Mouse (Mus musculus): ENCODE data around the gene Cdk9.
A peak's percentile ranks its signal among the peaks of the same experiment; 100 is the strongest.

Cdk9 gene

DNA sequence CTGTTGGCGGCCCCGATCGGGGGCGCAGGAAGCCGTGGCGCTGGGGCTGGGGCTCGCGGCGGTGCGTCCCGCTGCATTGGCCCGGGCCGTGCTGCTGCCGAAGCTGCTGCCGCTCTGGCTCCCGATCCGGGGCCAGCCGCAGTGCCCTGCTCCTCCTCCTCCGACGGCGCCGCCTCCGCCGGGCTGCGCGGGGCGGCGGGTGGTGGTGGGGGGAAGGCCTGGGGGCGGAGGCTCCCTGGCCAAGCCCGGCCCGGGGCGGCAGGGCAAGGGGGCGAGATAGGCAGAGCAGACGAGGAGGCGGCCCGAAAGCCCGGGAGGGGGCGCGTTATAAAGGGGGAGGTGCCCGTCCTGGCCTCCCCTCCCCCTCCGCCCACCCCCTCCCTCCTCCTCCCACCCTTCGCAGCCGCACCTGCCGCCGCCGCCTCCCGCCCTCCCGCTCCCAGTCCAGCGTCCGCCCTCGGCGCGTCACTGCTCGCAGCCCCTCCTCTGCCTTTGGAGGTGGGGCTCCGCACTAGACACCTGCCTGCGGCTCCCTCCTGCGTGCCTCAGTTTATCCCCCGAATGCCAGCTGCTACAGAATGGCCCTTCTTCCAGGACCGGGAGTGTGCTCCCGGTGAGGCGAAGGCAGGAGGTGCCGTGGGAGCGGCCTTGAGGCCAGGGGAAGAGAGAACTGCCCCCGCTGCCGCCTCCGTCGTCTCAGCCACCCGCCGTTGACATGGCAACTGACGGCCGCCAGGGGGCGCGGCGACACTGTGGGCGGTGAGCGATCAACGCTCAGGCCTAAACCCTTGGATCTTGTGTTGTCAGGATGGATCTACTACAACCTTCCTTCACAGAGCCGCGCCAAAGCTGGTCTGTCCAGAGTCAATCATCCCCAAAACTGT is at the start of gene Cdk9:
Cdk9 (minus strand) TSS at position 143 of the 884 bp plus-strand sequence.
- DNase-seq (ENCODE audit: low spot score), result peak; percentile 93

- DNase-seq (ENCODE audit: low spot score), result no peak
Observed at GRCm38 (mm10) chr2:32761859-32762258, 49.0 kb upstream of the Cdk9 start.

DNA sequence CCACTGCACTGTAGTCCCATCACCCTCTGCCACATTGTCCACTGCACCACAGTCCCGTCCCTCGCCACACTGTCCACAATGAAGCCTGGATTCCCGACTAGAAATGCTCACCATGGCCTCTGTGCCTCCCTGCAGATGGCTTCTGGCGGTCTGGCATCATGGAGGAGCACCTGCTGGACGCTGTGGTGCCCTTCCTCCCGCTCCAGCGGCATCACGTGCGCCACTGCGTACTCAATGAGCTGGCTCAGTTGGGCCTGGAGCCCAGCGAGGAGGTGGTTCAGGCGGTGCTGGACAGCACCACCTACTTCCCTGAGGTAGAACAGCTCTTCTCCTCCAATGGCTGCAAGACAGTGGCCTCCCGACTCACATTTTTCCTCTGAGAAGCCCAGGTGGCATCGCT is 48.5 kb upstream of the Cdk9 start:
- DNase-seq (ENCODE audit: low spot score), result no peak

DNA sequence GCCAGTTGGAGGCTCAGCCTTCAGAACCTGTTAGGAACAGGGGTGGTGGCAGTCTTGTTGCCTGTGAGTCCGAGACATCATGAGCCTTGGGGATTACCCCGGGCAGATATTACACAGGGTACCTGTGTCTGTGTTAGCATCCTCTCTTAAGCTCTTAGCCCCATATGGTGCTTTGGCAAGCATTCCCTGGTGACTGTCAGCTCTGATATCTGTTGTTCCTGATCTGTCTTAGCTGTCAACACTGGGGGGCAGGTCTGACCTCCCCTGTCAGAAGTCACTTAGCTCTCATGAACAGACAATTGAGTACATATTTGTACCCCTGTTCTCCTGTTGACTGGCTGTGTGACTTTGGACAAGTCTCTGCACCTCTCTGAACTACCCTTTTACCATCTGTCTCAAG is 46.1 kb upstream of the Cdk9 start:
- no peak for DNase-seq (ENCODE audit: low spot score)

GRCm38 (mm10) chr2:32758503-32758902 is 45.6 kb upstream of the Cdk9 start:
- DNase-seq (ENCODE audit: low spot score), result no peak

DNA sequence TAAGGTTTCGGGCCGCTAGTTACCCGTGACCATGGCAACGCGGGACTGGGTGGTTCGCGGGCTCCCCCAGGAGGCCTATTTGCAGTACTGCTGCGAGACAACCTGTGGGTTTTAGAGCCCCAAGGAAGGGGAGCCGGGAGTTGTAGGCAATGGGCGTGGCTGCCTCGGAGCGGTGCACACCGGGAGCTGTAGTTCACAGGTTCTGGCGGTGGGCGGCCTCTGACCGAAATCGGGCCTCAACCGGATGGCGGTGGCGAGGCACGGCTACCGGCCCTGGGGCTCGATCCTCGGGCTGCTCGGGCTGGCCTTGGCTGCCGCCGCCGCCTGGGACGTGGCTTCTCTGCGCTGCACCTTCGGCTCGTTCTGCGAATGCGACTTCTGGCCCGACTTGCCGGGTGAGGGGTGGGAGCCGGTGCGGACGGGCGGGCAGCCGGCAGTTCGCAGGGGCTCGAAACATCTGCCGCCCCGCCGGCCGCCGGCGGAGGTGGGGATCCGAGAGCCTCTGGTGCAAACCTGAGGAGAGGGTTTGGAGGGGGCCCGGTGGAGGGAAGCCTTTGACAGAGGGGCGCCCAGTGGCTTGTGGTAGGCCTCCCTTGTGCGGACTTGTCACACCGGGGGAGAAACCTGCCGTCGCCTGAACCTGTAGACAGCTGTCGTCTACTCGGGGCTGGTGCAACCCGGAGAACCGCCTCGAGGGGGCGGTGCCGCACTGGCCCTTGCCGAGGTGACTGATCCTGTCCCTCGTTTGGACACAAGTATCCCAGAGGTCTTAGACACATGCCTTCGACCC is 44.4 kb upstream of the Cdk9 start, which contains the start of gene Tor2a:
Tor2a (plus strand) TSS at position 179 of the 790 bp plus-strand sequence.
- peak; percentile 99 for DNase-seq (ENCODE audit: low spot score)

DNA sequence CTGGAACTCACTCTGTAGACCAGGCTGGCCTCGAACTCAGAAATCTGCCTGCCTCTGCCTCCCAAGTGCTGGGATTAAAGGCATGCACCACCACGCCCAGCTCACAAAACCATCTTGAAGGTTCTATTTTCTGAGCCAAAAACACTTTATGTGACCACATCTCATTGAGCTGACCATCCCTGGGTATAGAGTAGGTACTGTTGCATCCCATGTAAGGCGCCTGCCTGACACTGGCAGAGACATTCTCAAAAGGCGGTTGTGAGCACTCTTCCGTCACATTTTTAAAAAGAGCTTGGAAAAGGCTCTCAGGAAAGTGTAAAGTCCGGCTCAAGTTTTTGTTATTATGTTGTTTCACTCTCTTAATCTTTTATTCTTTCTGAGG is 43.8 kb upstream of the Cdk9 start:
- DNase-seq (ENCODE audit: low spot score), result no peak

- DNase-seq (ENCODE audit: low spot score), result peak; percentile 42
Observed at GRCm38 (mm10) chr2:32752181-32752580, 39.3 kb upstream of the Cdk9 start.

- DNase-seq (ENCODE audit: low spot score), result no peak
Observed at GRCm38 (mm10) chr2:32751665-32752033, 38.8 kb upstream of the Cdk9 start.

- peak; percentile 90 for DNase-seq (ENCODE audit: low spot score)
Observed at GRCm38 (mm10) chr2:32750887-32751664, 38.2 kb upstream of the Cdk9 start.

DNA sequence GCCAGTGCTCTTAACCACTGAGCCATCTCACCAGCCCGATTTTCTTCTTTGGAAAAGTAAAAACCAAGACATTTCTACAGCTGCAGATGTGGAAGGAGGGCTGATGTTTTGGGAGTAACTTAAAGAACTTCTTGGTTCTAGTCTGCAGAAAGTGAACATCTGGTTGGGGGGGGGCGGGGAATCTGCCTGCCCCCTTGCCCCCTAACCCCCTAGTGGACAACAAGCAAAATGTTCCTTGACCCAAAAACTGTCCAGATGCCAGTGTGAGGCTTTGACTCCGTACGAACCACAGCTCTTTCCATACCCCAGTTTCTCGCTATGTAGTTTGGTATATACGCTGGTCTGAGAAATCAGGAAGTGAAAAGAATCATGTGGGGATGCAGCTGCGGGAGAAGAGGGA is 37.3 kb upstream of the Cdk9 start:
- DNase-seq (ENCODE audit: low spot score), result no peak

GRCm38 (mm10) chr2:32749082-32749481 is 36.2 kb upstream of the Cdk9 start:
- DNase-seq (ENCODE audit: low spot score), result no peak

DNA sequence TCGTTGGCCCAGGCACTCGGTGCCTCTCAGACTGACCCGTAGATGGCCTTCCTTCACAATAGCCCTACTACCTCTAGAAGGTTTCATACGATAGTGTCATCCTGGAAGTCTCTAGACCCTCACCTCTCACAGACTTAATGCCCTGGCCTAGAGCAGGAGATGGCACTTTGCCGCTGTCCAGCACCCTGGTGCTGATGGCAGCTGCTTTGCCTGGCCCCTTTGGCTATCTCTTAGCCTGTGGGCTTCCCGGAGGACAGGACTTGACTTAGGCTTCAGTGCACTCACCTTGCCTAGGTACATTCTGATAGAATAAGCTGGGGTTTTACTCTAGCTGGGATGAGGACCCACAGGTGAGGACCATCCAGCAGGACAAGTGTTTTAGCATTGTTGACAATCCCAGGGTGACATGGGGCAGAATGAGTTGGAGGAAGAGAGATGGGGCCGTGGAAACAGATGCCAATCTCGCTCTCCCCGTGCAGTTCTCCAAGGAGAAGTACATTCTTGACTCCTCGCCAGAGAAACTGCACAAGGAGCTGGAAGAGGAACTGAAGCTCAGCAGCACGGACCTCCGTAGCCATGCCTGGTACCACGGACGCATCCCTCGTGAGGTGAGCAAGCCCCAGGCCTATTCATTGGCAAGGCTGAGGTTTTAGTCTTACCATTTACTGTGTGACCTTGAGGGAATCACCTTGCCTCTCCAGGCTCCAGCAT is 31.6 kb upstream of the Cdk9 start:
- DNase-seq (ENCODE audit: low spot score), result no peak

GRCm38 (mm10) chr2:32742173-32742531 is 29.3 kb upstream of the Cdk9 start:
- peak; percentile 79 for DNase-seq (ENCODE audit: low spot score)

DNA sequence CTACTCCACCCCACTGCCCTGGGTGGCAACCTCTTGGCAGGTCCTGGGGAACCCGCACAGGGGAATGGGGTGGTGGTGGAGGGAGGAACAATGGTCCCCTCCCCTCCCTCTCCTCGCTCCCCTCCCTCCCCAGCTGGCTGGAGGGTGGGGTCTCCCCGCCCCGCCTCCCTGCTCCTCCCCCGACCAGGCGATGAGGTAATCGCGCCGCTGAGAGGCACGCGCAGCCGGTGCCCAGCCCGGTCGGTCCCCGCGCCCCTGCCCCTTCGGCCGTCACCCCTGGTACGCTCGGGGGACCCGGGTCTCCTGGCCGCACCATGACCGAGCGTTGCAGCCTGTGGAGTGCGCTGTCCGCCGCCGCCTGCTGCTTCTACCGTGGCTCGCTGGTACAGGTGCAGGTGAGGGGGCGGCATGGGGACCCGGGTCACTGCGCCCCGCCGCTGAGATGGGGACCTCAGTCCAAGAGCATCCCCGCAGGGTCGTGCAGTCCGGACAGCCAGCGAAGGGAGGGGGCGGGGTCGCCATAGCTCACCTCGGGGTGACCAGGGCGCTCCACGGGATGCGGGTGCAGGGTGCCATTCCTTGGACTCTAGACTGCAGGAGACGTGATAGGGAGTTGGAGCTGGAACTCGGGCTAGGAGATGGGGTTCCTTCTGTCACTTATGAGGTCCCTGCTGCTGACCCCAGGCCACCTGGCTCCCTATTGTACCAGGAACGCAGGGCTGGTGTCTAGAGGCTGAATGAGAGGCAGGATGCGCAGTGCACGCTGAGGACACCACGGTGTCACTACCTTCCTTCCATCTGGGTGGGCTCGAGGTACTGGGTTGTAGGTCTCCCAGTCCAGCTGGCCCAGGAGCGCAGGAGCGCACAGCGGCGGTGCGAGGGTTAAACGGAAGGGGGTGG is 28.6 kb upstream of the Cdk9 start:
- peak; percentile 69 for DNase-seq (ENCODE audit: low spot score)

GRCm38 (mm10) chr2:32740916-32741272 is 28.0 kb upstream of the Cdk9 start, which contains the start of gene 6330409D20Rik:
Gene 6330409D20Rik, minus strand, starts transcription at chr2:32741016.
- DNase-seq (ENCODE audit: low spot score), result no peak

DNA sequence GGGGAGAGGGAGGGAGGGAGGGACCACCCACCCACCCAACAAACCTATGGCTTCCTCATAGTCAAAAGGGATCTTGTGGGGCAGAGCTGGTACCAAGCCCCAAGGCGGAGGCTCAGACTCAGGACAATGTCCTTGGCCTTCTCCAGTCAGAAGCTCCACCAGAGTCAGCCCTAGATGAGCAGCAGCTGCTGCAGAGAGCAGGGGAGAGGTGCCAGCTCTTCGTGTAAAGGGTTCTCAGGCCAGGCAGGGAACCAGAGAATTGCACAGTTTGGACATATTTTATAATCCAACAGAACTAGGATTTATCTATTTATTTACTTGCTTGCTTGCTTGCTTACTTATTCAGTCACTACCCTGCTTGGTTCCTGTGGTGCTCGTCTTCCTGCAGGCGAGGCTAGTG is 26.4 kb upstream of the Cdk9 start:
- no peak for DNase-seq (ENCODE audit: low spot score)

- DNase-seq (ENCODE audit: low spot score), result no peak
Observed at GRCm38 (mm10) chr2:32737008-32737407, 24.1 kb upstream of the Cdk9 start.

DNA sequence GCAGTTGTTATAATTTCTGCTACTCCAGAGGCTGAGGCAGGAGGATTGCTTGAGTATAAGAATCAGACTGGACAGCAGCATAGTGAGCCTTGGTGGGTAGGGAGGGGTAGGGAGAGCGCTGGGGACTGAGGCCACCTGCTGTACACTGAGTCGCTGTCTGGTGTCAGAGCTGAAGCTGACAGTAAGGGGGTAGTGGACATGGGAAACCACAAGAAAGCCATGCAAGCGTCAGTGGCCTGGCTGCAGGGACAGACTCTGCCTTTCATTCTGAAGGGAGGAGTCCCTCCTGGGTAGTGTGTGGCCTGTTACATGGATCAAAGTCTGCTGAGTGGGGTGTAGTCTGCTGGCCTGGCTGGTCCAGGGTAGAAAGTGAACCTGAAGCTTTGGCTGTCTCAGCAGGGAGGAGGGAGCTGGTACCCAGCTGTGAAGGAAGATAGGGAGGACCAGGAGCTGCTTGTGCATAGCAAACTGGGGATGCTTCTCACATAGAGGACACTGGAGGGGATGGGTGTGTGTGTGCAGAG is 23.5 kb upstream of the Cdk9 start:
- no peak for DNase-seq (ENCODE audit: low spot score)

- DNase-seq (ENCODE audit: low spot score), result peak; percentile 29
Observed at GRCm38 (mm10) chr2:32734933-32735332, 22.1 kb upstream of the Cdk9 start.

Measured in embryo, embryonic 10.5 days (tissue).